Comparison of ENCODE assay signal across 8 mouse cellular contexts in genomic region chr10:128908778-128909448, GRCm38 (mm10). TPM values are rescaled to one million over a fixed set of nuclear protein-coding genes. Genes with fewer than 3 reads are reported as not detected.
DNase-seq lines count a peak whose midpoint lies in the region; ATAC-seq and TF ChIP-seq lines count a peak whose summit lies in the region.

No protein-coding gene starts in this region.

- ATAC-seq in hindbrain, embryonic 12.5 days (ENCODE audit: low FRiP score): no peak; the same call in 1 of the 2 replicates
- peak; percentile 11; the same call in 1 of the 2 replicates for ATAC-seq in limb, embryonic 15.5 days (ENCODE audit: insufficient number of reproducible peaks, low FRiP score, low TSS enrichment, low read depth)
- peak; percentile 23; the same call in 1 of the 2 replicates for ATAC-seq in stomach, embryonic 15.5 days (ENCODE audit: insufficient read depth, low FRiP score, low read depth)
- no peak for ATAC-seq in cerebellum, adult (ENCODE audit: insufficient number of reproducible peaks, low FRiP score, low TSS enrichment)

- H3K4me3 ChIP-seq in testis, adult 2 months (ENCODE audit: control insufficient read depth, low read depth, low read length): peak overlapping the region; percentile 80
- H3K4me3 ChIP-seq in hindbrain, embryonic 12.5 days: peak overlapping the region; percentile 81
- peak overlapping the region; percentile 95 for H3K4me3 ChIP-seq in limb, embryonic 15.5 days
- peak overlapping the region; percentile 92 for H3K4me3 ChIP-seq in stomach, embryonic 15.5 days (replicated peaks)

- peak overlapping the region; percentile 85 for H3K4me2 ChIP-seq in hindbrain, embryonic 12.5 days (replicated peaks)
- H3K4me2 ChIP-seq in limb, embryonic 15.5 days: peak overlapping the region; percentile 80
- peak overlapping the region; percentile 83 for H3K4me2 ChIP-seq in stomach, embryonic 15.5 days

- WGBS in hindbrain, embryonic 12.5 days: 58% methylated on average over 13 of the region's 13 CpGs
- WGBS in limb, embryonic 15.5 days: 55% methylated on average over 13 of the region's 13 CpGs
- WGBS in stomach, embryonic 15.5 days: 46% methylated on average over 13 of the region's 13 CpGs

- TF ChIP-seq POLR2A in testis, adult 2 months (IDR thresholded peaks at IDR 0.05; ENCODE audit: control insufficient read depth, low read depth, low read length): no peak

- no peaks in the 10 kb centered on the region for H3K9me3 ChIP-seq in hindbrain, embryonic 12.5 days (replicated peaks)
- H3K9me3 ChIP-seq in limb, embryonic 15.5 days: no peaks in the 10 kb centered on the region
- no peaks in the 10 kb centered on the region for H3K9me3 ChIP-seq in stomach, embryonic 15.5 days

- 0 out of 2 replicates have a peak overlapping the region, but pooled peaks have one; percentile 55 for H3K27ac ChIP-seq in testis, adult 2 months (ENCODE audit: control insufficient read depth, insufficient read depth, low read depth, low read length)
- H3K27ac ChIP-seq in hindbrain, embryonic 12.5 days: peak overlapping the region; percentile 75
- H3K27ac ChIP-seq in limb, embryonic 15.5 days: peak overlapping the region; percentile 98
- H3K27ac ChIP-seq in stomach, embryonic 15.5 days: peak overlapping the region; percentile 88

- no peak for DNase-seq in testis, postnatal 14 days (ENCODE audit: low spot score)
- DNase-seq in layer of hippocampus, postnatal 10 days (ENCODE audit: low spot score in 2 of 2): no peak
- no peak for DNase-seq in cerebellum, postnatal 14 days

- H3K27me3 ChIP-seq in testis, adult 2 months (ENCODE audit: control insufficient read depth, insufficient read depth, low read length): no peaks in the 10 kb centered on the region
- H3K27me3 ChIP-seq in hindbrain, embryonic 12.5 days: peaks cover 3% of the 10 kb centered on the region; the same call in 1 of the 2 replicates
- no peaks in the 10 kb centered on the region for H3K27me3 ChIP-seq in limb, embryonic 15.5 days
- no peaks in the 10 kb centered on the region for H3K27me3 ChIP-seq in stomach, embryonic 15.5 days (replicated peaks)

- H3K9ac ChIP-seq in hindbrain, embryonic 12.5 days: peak overlapping the region; percentile 87
- H3K9ac ChIP-seq in limb, embryonic 15.5 days: peak overlapping the region; percentile 98
- H3K9ac ChIP-seq in stomach, embryonic 15.5 days: peak overlapping the region; percentile 86; the same call in 1 of the 2 replicates

- TF ChIP-seq CTCF in testis, adult 2 months (IDR thresholded peaks at IDR 0.05; ENCODE audit: control insufficient read depth, insufficient read depth, insufficient replicate concordance, low read depth, low read length): no peak

- H3K36me3 ChIP-seq in testis, adult 2 months (ENCODE audit: control insufficient read depth, insufficient read depth, low read length): no peaks in the 10 kb centered on the region
- H3K36me3 ChIP-seq in hindbrain, embryonic 12.5 days: 0 out of 2 replicates have a peak, but pooled peaks cover under 1% of the 10 kb centered on the region
- H3K36me3 ChIP-seq in limb, embryonic 15.5 days: peaks cover 16% of the 10 kb centered on the region
- H3K36me3 ChIP-seq in stomach, embryonic 15.5 days: peaks cover 5% of the 10 kb centered on the region

- peaks cover 11% of the 10 kb centered on the region for H3K4me1 ChIP-seq in testis, adult 2 months (ENCODE audit: control insufficient read depth, insufficient read depth, low read length)
- peaks cover 13% of the 10 kb centered on the region; the same call in 1 of the 2 replicates for H3K4me1 ChIP-seq in hindbrain, embryonic 12.5 days
- peaks cover 38% of the 10 kb centered on the region for H3K4me1 ChIP-seq in limb, embryonic 15.5 days
- H3K4me1 ChIP-seq in stomach, embryonic 15.5 days: peaks cover 18% of the 10 kb centered on the region; the same call in 1 of the 2 replicates

RNA-seq across cellular contexts. Expression of gene Cd63, which starts 8.1 kb away (rescaled TPM):
- polyA plus RNA-seq in testis, adult 2 months (2012; rRNA removed): 28.8 and 30.9 TPM in 2 replicates
- 258 and 273 TPM in 2 replicates for polyA plus RNA-seq in hindbrain, embryonic 12.5 days (2016; fragmentation: Nextera tagmentation; extraction: Ambion mirVana)
- 1,128 and 1,135 TPM in 2 replicates for polyA plus RNA-seq in limb, embryonic 15.5 days (2015; fragmentation: Nextera tagmentation; extraction: Ambion mirVana)
- polyA plus RNA-seq in stomach, embryonic 15.5 days (2015; fragmentation: Nextera tagmentation; extraction: Ambion mirVana): 693 and 758 TPM in 2 replicates
- 100 to 1,000 TPM in 1 of 2 experiments, 10 to 100 TPM in 1; 81.7 to 110 TPM for total RNA-seq in layer of hippocampus, postnatal 10 days (2021)

RNA-seq across cellular contexts. Expression of gene Rdh5, which starts 13.8 kb away (rescaled TPM):
- polyA plus RNA-seq in testis, adult 2 months (2012; rRNA removed): 7.5 and 8.9 TPM in 2 replicates
- polyA plus RNA-seq in hindbrain, embryonic 12.5 days (2016; fragmentation: Nextera tagmentation; extraction: Ambion mirVana): 11.3 and 15.7 TPM in 2 replicates
- 13.6 and 16.8 TPM in 2 replicates for polyA plus RNA-seq in limb, embryonic 15.5 days (2015; fragmentation: Nextera tagmentation; extraction: Ambion mirVana)
- 12.9 and 15.0 TPM in 2 replicates for polyA plus RNA-seq in stomach, embryonic 15.5 days (2015; fragmentation: Nextera tagmentation; extraction: Ambion mirVana)
- 1 to 10 TPM; 5.6 to 6.7 TPM for total RNA-seq in layer of hippocampus, postnatal 10 days (2021)

RNA-seq across cellular contexts. Expression of gene Bloc1s1, which starts 14.9 kb away (rescaled TPM):
- 97.9 and 108 TPM in 2 replicates for polyA plus RNA-seq in testis, adult 2 months (2012; rRNA removed)
- 210 and 235 TPM in 2 replicates for polyA plus RNA-seq in hindbrain, embryonic 12.5 days (2016; fragmentation: Nextera tagmentation; extraction: Ambion mirVana)
- 225 and 234 TPM in 2 replicates for polyA plus RNA-seq in limb, embryonic 15.5 days (2015; fragmentation: Nextera tagmentation; extraction: Ambion mirVana)
- polyA plus RNA-seq in stomach, embryonic 15.5 days (2015; fragmentation: Nextera tagmentation; extraction: Ambion mirVana): 190 and 208 TPM in 2 replicates
- total RNA-seq in layer of hippocampus, postnatal 10 days (2021): 100 to 1,000 TPM; 109 to 123 TPM

RNA-seq across cellular contexts. Expression of gene Gdf11, which starts 17.4 kb away (rescaled TPM):
- polyA plus RNA-seq in testis, adult 2 months (2012; rRNA removed): 0.82 and 0.93 TPM in 2 replicates
- 10.7 and 11.5 TPM in 2 replicates for polyA plus RNA-seq in hindbrain, embryonic 12.5 days (2016; fragmentation: Nextera tagmentation; extraction: Ambion mirVana)
- 5.9 and 6.2 TPM in 2 replicates for polyA plus RNA-seq in limb, embryonic 15.5 days (2015; fragmentation: Nextera tagmentation; extraction: Ambion mirVana)
- 4.4 and 4.7 TPM in 2 replicates for polyA plus RNA-seq in stomach, embryonic 15.5 days (2015; fragmentation: Nextera tagmentation; extraction: Ambion mirVana)
- 10 to 100 TPM; 23.1 to 24.0 TPM for total RNA-seq in layer of hippocampus, postnatal 10 days (2021)

RNA-seq across cellular contexts. Expression of gene Itga7, which starts 24.7 kb away (rescaled TPM):
- polyA plus RNA-seq in testis, adult 2 months (2012; rRNA removed): 19.0 and 19.1 TPM in 2 replicates
- polyA plus RNA-seq in hindbrain, embryonic 12.5 days (2016; fragmentation: Nextera tagmentation; extraction: Ambion mirVana): 3.6 and 4.4 TPM in 2 replicates
- 11.8 and 27.8 TPM in 2 replicates for polyA plus RNA-seq in limb, embryonic 15.5 days (2015; fragmentation: Nextera tagmentation; extraction: Ambion mirVana)
- 5.2 and 5.7 TPM in 2 replicates for polyA plus RNA-seq in stomach, embryonic 15.5 days (2015; fragmentation: Nextera tagmentation; extraction: Ambion mirVana)
- total RNA-seq in layer of hippocampus, postnatal 10 days (2021): 10 to 100 TPM; 22.2 to 27.4 TPM

Comparison
In these comparisons a context has a peak if more than half of its experiments do, and no peak if none do; other contexts are left out.
1. ATAC-seq: peak in limb, embryonic 15.5 days (single experiment) and stomach, embryonic 15.5 days (single experiment); none in hindbrain, embryonic 12.5 days (single experiment) and cerebellum, adult (single experiment).
2. Peak in every context shown above with its lines, with median percentiles within 50 percentile points of each other: H3K27ac ChIP-seq, H3K4me3 ChIP-seq, H3K4me2 ChIP-seq and H3K9ac ChIP-seq.